8 mouse cellular contexts compared by ENCODE assay signal in the genomic region with DNA sequence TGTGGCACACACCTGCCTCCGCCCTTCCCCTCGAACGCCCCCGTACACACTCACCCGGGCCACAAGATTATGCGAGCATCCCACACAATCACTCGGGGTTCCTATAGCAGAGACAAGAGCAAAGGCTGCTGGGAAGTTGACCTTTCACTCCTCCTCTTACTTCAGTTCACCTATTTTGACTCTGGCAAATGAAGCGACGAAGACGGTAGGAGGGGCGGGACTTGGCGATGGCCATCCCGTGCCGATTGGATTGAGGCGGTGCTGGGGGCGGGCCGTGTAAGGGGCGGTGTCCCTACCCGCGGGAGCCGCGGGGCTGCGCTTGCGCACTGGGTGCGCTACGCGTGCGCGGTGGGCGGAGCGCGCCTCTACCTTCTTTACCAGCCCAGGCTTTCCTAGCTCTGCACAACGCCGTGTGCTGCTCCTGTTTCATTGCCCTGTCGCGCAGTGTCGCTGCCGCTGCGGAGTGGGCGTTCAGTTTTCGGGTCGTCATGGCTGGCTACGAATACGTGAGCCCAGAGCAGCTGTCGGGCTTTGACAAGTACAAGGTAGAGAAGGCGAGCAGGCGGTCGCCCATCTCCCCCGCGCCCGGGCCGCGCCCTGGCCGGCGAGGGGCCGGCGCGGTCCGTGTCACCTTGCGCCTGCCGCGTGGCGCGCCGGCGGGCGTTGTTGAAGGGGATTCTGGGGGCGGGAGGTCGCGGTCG. TPM values are rescaled to one million over a fixed set of nuclear protein-coding genes. Genes with fewer than 3 reads are reported as not detected.
A peak's percentile ranks its signal among the peaks of the same experiment; 100 is the strongest.
DNase-seq lines count a peak whose midpoint lies in the region; ATAC-seq and TF ChIP-seq lines count a peak whose summit lies in the region.

A gene (plus strand): TSS at position 311 of the 701 bp plus-strand sequence.

- in situ Hi-C loops in ES-E14 (cut with MboI; ENCODE audit: low sequenced_read_pairs in 2 of 2, unreplicated experiment in 2 of 2): no loop called here

- WGBS in forebrain, embryonic 15.5 days: 5% methylated on average over 69 of the region's 71 CpGs
- WGBS in lung, adult 2 months: 4% methylated on average over 71 of the region's 71 CpGs

- DNase-seq in ES-E14 (ENCODE audit: low read depth, low spot score): peak; percentile 91
- peak; percentile 100 for DNase-seq in cerebellum, adult 11-12 months
- DNase-seq in heart, postnatal 25 days (ENCODE audit: low spot score): peak; percentile 97
- DNase-seq in layer of hippocampus, adult 18-20 months (ENCODE audit: low spot score in 2 of 2): peak; percentile 99
- DNase-seq in lung, adult 2 months: peak; percentile 99
- DNase-seq in thymus, adult 18-20 months: peak; percentile 99

- H3K4me2 ChIP-seq in forebrain, embryonic 15.5 days (replicated peaks): peak within 1 kb of the TSS; percentile 81

- H3K27ac ChIP-seq in ES-E14 (ENCODE audit: insufficient read depth, low read depth, low read length, poor library complexity, severe bottlenecking): peak within 1 kb of the TSS; percentile 36; the same call in 1 of the 2 replicates
- H3K27ac ChIP-seq in forebrain, embryonic 15.5 days (replicated peaks): peak within 1 kb of the TSS; percentile 94

- no peaks in the 10 kb centered on the region for H3K36me3 ChIP-seq in ES-E14 (ENCODE audit: control insufficient read depth, insufficient read depth, low read length, poor library complexity, severe bottlenecking)
- H3K36me3 ChIP-seq in forebrain, embryonic 15.5 days: no peaks in the 10 kb centered on the region

- H3K9ac ChIP-seq in ES-E14 (ENCODE audit: insufficient read depth, low read depth, low read length, poor library complexity, severe bottlenecking): peak within 1 kb of the TSS; percentile 84
- H3K9ac ChIP-seq in forebrain, embryonic 15.5 days (replicated peaks): peak within 1 kb of the TSS; percentile 87

- no peak for TF ChIP-seq CTCF in lung, adult 2 months (IDR thresholded peaks at IDR 0.05; ENCODE audit: insufficient read depth, low read length)

- H3K27me3 ChIP-seq in forebrain, embryonic 15.5 days: no peaks in the 10 kb centered on the region

- TF ChIP-seq POLR2A in lung, adult 2 months (IDR thresholded peaks at IDR 0.05; ENCODE audit: borderline replicate concordance, extremely low read depth, low read depth, low read length): peak; percentile 90; the same call in 1 of the 2 replicates

- no peaks in the 10 kb centered on the region for H3K4me1 ChIP-seq in ES-E14 (ENCODE audit: control insufficient read depth in 2 of 2, insufficient read depth in 2 of 2, low read length in 2 of 2, poor library complexity in 1 of 2)
- H3K4me1 ChIP-seq in forebrain, embryonic 15.5 days: peaks cover 30% of the 10 kb centered on the region
- peaks cover 4% of the 10 kb centered on the region for H3K4me1 ChIP-seq in lung, adult 2 months (ENCODE audit: control insufficient read depth, insufficient read depth, low read length)

- peak within 1 kb of the TSS; percentile 74 to 78 for H3K4me3 ChIP-seq in ES-E14 (ENCODE audit: insufficient read depth in 1 of 2, low read depth in 1 of 2, low read length in 2 of 2, poor library complexity in 1 of 2, severe bottlenecking in 1 of 2)
- H3K4me3 ChIP-seq in forebrain, embryonic 15.5 days: peak within 1 kb of the TSS; percentile 97
- H3K4me3 ChIP-seq in lung, adult 2 months (replicated peaks; ENCODE audit: extremely low read depth, low read depth, low read length): peak within 1 kb of the TSS; percentile 92

- ATAC-seq in forebrain, embryonic 15.5 days (replicated peaks): peak; percentile 100
- ATAC-seq in neutrophil, adult 5-6 weeks (ENCODE audit: extremely low read depth, insufficient number of reproducible peaks, low FRiP score, poor library complexity, severe bottlenecking): peak; percentile 98

- intact Hi-C loops in heart, postnatal 25 days (cut with DNase I): no loop called here

- H3K9me3 ChIP-seq in ES-E14 (ENCODE audit: control insufficient read depth, insufficient read depth, low read depth, low read length): peaks cover 7% of the 10 kb centered on the region; the same call in 1 of the 2 replicates
- H3K9me3 ChIP-seq in forebrain, embryonic 15.5 days: no peaks in the 10 kb centered on the region

TF ChIP-seq in ES-E14, 5 proteins besides CTCF, POLR2A, EP300 and RAD21:
- TF ChIP-seq HCFC1 (IDR thresholded peaks at IDR 0.05; ENCODE audit: borderline replicate concordance, insufficient read depth, low read length) (0 out of 2 replicates have a peak, but pooled peaks have one; percentile 40), MAFK (IDR thresholded peaks at IDR 0.05; ENCODE audit: insufficient read depth, low read depth, low read length) (no peak)

RNA-seq across cellular contexts. Expression of the gene that starts here (rescaled TPM):
- 104 and 110 TPM in 2 replicates for total RNA-seq in ES-E14 (2012; rRNA removed)
- 25.8 and 26.4 TPM in 2 replicates for polyA plus RNA-seq in forebrain, embryonic 15.5 days (2015; fragmentation: Nextera tagmentation; extraction: Ambion mirVana)
- 10 to 100 TPM; 14.1 to 16.2 TPM for total RNA-seq in heart, postnatal 25 days (2021)
- 10 to 100 TPM; 33.5 to 41.2 TPM for total RNA-seq in layer of hippocampus, adult 18-20 months (2021)
- 20.4 and 33.5 TPM in 2 replicates for polyA plus RNA-seq in lung, adult 2 months (2012; rRNA removed)
- 18.3 and 20.9 TPM in 2 replicates for total RNA-seq in neutrophil, adult 5-6 weeks (2017)

Comparison
In these comparisons a context has a peak if more than half of its experiments do, and no peak if none do; other contexts are left out.
1. Peak in every context shown above with its lines: DNase-seq, ATAC-seq, H3K4me3 ChIP-seq and H3K27ac ChIP-seq.